Mouse (Mus musculus) C2C12 (cell line): Measurements from ENCODE around the gene Tor4a.

Source experiments
- CEBPB ChIP-seq: IDR thresholded peaks from one replicate; pipeline ENCODE4 v1.6.1; 2011; ENCODE audit warnings: low read depth, mild to moderate bottlenecking, control low read depth, moderate library complexity
- CTCF ChIP-seq: IDR thresholded peaks from one replicate; pipeline ENCODE4 v1.5.1; 2011; ENCODE audit not compliant: control insufficient read depth, insufficient read depth, insufficient read length
- FOSL1 ChIP-seq: IDR thresholded peaks from one replicate; pipeline ENCODE4 v1.8.0; 2011; ENCODE audit warnings: mild to moderate bottlenecking, low read length; ENCODE audit not compliant: poor library complexity, insufficient read depth, severe bottlenecking
- MYOD1 ChIP-seq: IDR thresholded peaks from one replicate; pipeline ENCODE4 v1.6.1; 2011; ENCODE audit warnings: low read depth; ENCODE audit not compliant: control insufficient read depth, insufficient read length
- USF1 ChIP-seq: IDR thresholded peaks from one replicate; pipeline ENCODE4 v1.6.1; 2011; ENCODE audit warnings: low read depth, mild to moderate bottlenecking, control low read depth, moderate library complexity

DNA sequence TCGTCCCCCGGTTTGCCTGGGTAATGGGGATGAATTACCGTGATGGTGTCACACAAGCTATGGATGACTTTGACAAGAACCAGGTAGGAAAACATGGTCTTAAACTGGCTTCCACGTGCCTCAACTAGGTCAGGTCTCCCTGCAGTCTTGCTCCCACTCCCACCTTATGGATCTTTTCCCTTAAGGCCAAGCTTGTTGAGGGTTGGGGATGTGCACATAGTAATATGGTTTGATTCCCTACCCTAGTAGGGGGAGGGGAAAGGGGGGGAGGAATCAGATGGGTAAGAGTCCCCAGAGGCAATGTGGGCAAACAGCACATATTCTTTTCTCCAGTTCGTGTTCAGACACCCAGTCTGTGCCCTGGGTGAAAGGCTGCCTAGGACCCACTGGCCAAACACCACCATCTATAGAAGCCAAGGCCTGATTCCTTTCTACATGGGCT is 24.7 kb upstream of the Tor4a start:
- TF ChIP-seq CEBPB = no peak
- TF ChIP-seq FOSL1 = no peak
- TF ChIP-seq CTCF = no peak
- TF ChIP-seq MYOD1 = no peak
- no peak for TF ChIP-seq USF1
